Mouse (Mus musculus): ENCODE measurements around the gene Cygb.

DNA sequence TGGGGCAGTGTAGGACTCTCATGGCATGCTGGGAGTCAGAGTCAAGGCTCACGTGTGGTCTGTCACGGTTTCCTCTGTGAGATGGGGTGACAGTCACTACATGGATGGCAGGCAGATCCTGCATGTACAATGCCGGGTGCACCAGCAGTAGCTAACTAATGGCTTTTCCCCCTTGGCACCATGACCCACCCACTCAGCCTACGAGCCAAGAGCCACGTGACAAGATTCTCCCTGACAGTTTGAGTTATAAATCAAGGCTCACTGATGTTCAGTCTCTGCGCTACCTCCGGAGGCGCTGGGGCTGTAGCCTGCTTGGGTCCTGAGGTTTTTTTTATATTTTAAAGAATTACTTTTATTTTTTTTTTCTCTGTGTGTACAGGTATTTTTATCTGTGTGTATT, 34.6 kb downstream of the Cygb start:
- TF ChIP-seq CTCF (IDR thresholded peaks at IDR 0.05; ENCODE audit: low read depth) (no peak), EP300 (IDR thresholded peaks at IDR 0.05; ENCODE audit: low read depth) (no peak)

Measured in heart, postnatal 0 days (tissue).